Mouse (Mus musculus): Measurements from ENCODE around the gene Optn.

Gene Optn

GRCm38 (mm10) chr2:5061133-5061708, 2.6 kb downstream of the Optn start:
- no peak for DNase-seq (ENCODE audit: low spot score in 2 of 2)

- DNase-seq (ENCODE audit: low spot score in 2 of 2), result no peak
Observed at GRCm38 (mm10) chr2:5059997-5060396, 3.9 kb downstream of the Optn start.

GRCm38 (mm10) chr2:5058436-5058835, 5.4 kb downstream of the Optn start:
- no peak for DNase-seq (ENCODE audit: low spot score in 2 of 2)

- DNase-seq (ENCODE audit: low spot score in 2 of 2), result no peak
Observed at GRCm38 (mm10) chr2:5050562-5050961, 13.3 kb downstream of the Optn start.

- no peak for DNase-seq (ENCODE audit: low spot score in 2 of 2)
Observed at GRCm38 (mm10) chr2:5047016-5047415, 16.8 kb downstream of the Optn start.

GRCm38 (mm10) chr2:5045269-5045965, 18.4 kb downstream of the Optn start:
- no peak for DNase-seq (ENCODE audit: low spot score in 2 of 2)

GRCm38 (mm10) chr2:5044321-5044720, 19.5 kb downstream of the Optn start:
- no peak for DNase-seq (ENCODE audit: low spot score in 2 of 2)

- DNase-seq (ENCODE audit: low spot score in 2 of 2), result no peak
Observed at GRCm38 (mm10) chr2:5043476-5043761, 20.4 kb downstream of the Optn start.

- no peak for DNase-seq (ENCODE audit: low spot score in 2 of 2)
Observed at GRCm38 (mm10) chr2:5042616-5043475, 21.0 kb downstream of the Optn start.

- no peak for DNase-seq (ENCODE audit: low spot score in 2 of 2)
Observed at GRCm38 (mm10) chr2:5041854-5042253, 22.0 kb downstream of the Optn start.

- no peak for DNase-seq (ENCODE audit: low spot score in 2 of 2)
Observed at GRCm38 (mm10) chr2:5040281-5041161, 23.3 kb downstream of the Optn start.

- peak in 1 of 2 experiments; percentile 48 for DNase-seq (ENCODE audit: low spot score in 2 of 2)
Observed at GRCm38 (mm10) chr2:5039350-5040170, 24.3 kb downstream of the Optn start.

GRCm38 (mm10) chr2:5038320-5038719, 25.5 kb downstream of the Optn start:
- no peak for DNase-seq (ENCODE audit: low spot score in 2 of 2)

- no peak for DNase-seq (ENCODE audit: low spot score in 2 of 2)
Observed at GRCm38 (mm10) chr2:5037390-5037789, 26.5 kb downstream of the Optn start.

- DNase-seq (ENCODE audit: low spot score in 2 of 2), result no peak
Observed at GRCm38 (mm10) chr2:5036411-5037076, 27.3 kb downstream of the Optn start.

GRCm38 (mm10) chr2:5035241-5035640, 28.6 kb downstream of the Optn start:
- DNase-seq (ENCODE audit: low spot score in 2 of 2), result no peak

GRCm38 (mm10) chr2:5034801-5035200, 29.1 kb downstream of the Optn start:
- DNase-seq (ENCODE audit: low spot score in 2 of 2), result no peak

GRCm38 (mm10) chr2:5033546-5034420, 30.1 kb downstream of the Optn start:
- no peak for DNase-seq (ENCODE audit: low spot score in 2 of 2)

- no peak for DNase-seq (ENCODE audit: low spot score in 2 of 2)
Observed at GRCm38 (mm10) chr2:5032665-5033064, 31.2 kb downstream of the Optn start.

All from right cerebral cortex, adult 2 months (tissue).